Mouse (Mus musculus) brain, embryonic 14.5 days (tissue): ENCODE measurements around the gene Pcyt1b.

Experiments used
- CTCF ChIP-seq: fragments of 200-500 bp; IDR thresholded peaks from 2 replicates; pipeline ENCODE4 v1.5.1; 2012; ENCODE audit warnings: inconsistent platforms, mild to moderate bottlenecking, moderate library complexity, borderline replicate concordance; ENCODE audit not compliant: insufficient read depth, insufficient read length; ENCODE audit errors: extremely low read depth
- POLR2A ChIP-seq: fragments of 200-500 bp; IDR thresholded peaks from 2 replicates; pipeline ENCODE4 v1.6.1; 2012; ENCODE audit warnings: mild to moderate bottlenecking, inconsistent platforms, borderline replicate concordance; ENCODE audit not compliant: poor library complexity, insufficient read depth, insufficient read length, severe bottlenecking; ENCODE audit errors: extremely low read depth

DNA sequence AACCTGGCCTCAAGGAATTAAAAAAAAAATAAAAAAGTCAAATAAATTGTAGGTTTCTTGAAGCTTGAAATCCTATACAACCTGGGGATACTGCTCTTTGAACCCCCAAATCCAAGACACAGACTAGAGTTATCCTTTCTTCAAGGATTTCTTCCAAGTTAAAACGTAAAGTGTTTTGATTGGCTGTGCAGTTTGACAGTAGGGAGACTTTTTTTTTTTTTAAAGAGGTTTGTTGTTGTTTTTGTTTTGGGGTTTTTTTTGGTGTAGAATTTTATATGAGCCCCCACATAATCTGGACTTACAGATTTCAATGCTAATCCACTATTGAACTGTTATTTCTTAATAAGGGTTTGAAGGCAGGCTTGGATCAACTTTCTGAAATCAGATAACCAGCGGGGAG, 21.6 kb downstream of the Pcyt1b start:
- TF ChIP-seq CTCF (no peak), POLR2A (no peak)
